Mouse (Mus musculus): ENCODE results near the gene Tfap2a. TPM values are rescaled to one million over a fixed set of nuclear protein-coding genes. Genes with fewer than 3 reads are reported as not detected.

Tfap2a gene
- 0.08 TPM in 1 of 2 replicates, not detected in the other for polyA plus RNA-seq (2012; ENCODE audit: low replicate concordance)

DNA sequence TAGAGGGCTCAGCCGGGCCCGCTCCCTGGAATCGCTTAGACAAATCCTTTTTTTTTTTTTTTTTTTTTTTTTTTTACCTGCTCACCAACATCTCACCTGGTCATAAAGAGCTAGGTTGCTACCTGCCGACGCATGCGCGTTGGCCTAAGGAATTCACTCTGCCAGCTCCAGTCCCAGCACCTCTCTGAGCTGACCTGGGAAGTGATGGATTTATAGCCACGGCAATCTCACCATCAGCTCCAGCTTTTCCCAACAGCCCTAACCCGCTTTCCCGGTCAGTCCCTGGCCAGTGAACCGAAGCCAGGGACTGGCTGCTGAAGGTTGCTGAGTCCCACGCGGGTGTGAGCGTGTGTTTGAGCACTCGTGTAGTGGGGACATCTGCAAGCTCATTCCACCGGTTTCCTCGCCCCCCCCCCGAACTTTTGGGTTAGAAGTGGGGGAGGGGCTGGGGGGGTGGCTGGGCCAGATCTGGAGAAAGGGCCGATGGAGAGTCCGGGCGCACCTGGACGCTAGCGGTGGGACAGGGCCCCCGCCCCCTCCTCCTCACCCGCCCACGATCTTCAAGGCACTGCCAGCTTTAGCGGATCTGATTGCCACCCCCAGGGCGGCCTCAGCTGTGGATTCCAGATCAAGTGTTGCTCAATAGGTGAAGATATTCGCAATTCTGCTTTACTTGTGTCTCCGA is at the start of gene Tfap2a:
Tfap2a (minus strand) TSS at position 181 of the 685 bp plus-strand sequence.

Other genes with a start within 250 kb of the Tfap2a start
- 0.48 and 1.2 TPM in 2 replicates for gene Gcnt2, start 121.4 kb upstream of the Tfap2a start, polyA plus RNA-seq (2012; ENCODE audit: low replicate concordance)

All from leukemia stem cell, adult 10-12 weeks (primary cell).